Mouse (Mus musculus) neutrophil, adult 65 days (primary cell): ENCODE measurements around the gene Ush1g. TPM values are rescaled to one million over a fixed set of nuclear protein-coding genes. Genes with fewer than 3 reads are reported as not detected.

Source experiments
- total RNA-seq: library from RNA; stranded (reverse); gene quantifications from 2 replicates; pipeline ENCODE4 v1.2.4, GENCODE M21; 2023

Ush1g gene
- total RNA-seq: not detected in 2 replicates

DNA sequence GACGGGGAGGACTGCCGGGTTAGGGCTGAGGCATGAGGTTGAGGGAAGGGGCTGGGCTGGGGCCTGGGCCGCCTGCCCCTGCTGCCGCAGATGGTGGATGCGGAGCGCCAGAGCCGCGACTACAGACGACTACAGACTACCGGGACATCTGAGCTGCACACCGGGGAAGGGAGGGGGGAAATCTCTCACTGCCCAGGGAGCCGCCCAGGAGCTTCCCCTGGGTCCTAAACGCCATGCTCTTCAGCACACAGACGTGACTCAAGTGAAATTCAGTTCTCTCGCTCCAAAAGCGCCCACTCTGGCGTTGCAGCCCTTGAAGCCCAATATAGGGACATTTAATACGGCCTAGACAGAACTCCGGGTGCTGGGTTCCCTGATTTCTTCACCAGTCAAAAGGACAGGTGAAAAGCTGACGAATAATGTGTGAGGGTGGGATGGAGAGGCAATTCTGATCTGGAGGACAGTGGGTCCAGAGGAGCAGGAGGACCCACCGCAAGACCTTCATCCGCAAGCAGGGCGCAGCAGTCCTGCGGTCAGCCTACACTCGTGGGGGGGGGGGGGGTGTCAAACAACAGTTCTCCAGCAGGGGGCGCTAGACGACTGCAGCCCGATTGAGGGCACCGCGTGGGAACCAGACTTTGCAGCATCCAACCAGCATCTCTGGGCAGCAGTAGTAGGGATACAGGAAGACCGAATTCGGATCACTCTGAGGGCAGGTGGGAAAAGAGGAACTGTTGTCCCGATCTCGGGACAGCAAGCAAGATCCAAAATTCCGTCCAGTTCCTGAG is at the start of gene Ush1g:
Gene Ush1g (minus strand): TSS at position 136 of the 788 bp plus-strand sequence.

DNA sequence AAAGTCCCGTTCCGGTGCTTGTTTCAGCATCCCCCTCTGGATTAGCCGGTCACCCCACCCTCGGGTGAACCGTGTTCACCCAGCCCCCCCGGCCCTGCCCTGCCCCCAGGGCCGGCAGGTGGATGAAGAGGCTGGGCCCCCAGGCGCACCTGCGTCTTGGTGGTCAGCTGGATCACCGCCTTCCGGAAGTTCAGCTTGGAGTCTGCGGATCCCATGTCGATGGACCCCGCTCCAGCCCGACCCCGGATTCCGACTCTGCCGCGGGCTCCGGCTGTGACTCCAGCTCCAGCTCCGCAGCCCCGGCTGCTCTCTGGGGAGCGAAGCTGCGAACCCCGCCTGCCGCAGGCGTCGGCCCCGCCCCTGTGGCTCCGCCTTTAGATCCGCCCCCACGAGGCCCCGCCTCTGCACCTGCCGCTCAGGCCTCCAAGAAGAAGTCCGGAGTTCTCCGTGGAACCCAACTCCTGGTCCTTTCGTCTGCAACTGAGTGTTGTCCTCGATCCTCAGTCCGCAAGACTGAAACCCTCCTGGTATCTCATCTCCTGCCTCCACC is 45.6 kb upstream of the Ush1g start, which contains the start of gene Hid1:
Gene Hid1 (minus strand): TSS at position 362 of the 550 bp plus-strand sequence.

DNA sequence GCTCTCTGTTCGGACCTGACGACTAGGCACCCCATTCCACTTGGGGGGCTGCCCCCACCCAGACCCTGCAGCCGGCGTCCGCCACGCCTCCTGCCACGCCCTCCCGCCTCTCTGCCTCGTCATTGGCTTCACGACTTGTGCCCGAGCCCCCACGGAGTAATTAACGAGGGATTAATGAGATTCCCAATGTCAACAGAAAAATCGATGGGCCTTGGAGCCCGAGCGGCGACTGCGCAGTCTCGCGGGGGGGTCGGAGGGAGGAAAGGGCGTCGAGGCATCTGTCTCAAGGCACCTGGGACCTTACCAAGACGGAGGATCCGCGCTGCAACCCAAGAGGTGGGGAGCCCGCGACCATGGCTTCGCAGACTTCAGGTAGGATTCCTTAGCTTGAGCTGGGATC is 12.7 kb upstream of the Ush1g start, which contains the start of gene Otop3:
Gene Otop3 (plus strand): TSS at position 201 of the 400 bp plus-strand sequence.

DNA sequence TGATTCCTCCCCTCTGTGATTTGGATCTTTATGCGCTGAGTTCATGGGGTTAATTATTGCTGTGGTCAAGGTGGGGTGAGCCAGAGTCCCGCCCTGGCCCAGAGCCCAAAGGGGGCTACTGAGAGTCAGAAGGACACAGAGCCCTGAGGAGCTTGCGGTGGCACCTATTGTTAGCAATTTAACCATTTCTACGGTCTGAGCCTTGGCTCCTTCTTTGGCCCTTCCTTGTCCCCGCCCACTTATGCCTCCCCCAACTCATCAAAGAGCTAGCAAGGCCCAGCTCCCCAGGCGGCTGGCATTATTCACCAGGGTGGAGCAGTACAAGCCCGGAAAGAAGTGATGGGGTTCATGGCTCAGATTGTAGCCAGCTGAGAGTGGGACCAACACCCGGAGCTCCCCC is 15.0 kb downstream of the Ush1g start, which contains the start of gene Otop2:
Gene Otop2 (plus strand): TSS at position 301 of the 400 bp plus-strand sequence.

DNA sequence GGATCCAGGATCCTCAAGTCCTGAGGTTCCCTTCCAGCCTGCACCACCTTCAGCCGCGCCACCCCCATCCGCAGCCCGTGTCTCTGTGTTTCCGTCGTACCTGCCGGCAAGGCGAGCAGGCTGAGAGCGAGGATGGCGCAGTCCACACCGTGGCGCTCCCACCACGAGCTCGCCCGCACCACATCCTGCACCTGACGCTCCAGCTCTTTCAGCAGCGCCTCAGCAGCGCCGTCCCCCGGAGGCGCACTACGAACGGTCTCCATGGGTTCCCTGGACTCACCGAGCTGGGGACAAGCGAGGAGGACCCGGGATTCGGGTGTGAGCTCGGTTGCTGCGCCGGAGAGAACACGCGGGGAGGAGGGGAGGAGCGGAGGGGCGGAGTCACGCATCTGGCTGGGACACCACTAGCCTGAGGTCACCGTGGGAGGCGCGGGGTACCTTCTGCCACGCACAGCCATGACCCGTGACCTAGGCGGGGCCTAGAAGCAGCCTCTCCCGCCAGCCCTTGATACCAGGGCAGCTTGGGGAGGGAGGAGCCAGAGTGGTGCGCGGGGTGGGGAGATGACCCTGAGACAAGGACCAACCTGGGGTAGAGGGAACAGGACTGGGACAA is 24.5 kb downstream of the Ush1g start, which contains the start of gene Fads6:
Gene Fads6 (minus strand): TSS at position 450 of the 613 bp plus-strand sequence.

DNA sequence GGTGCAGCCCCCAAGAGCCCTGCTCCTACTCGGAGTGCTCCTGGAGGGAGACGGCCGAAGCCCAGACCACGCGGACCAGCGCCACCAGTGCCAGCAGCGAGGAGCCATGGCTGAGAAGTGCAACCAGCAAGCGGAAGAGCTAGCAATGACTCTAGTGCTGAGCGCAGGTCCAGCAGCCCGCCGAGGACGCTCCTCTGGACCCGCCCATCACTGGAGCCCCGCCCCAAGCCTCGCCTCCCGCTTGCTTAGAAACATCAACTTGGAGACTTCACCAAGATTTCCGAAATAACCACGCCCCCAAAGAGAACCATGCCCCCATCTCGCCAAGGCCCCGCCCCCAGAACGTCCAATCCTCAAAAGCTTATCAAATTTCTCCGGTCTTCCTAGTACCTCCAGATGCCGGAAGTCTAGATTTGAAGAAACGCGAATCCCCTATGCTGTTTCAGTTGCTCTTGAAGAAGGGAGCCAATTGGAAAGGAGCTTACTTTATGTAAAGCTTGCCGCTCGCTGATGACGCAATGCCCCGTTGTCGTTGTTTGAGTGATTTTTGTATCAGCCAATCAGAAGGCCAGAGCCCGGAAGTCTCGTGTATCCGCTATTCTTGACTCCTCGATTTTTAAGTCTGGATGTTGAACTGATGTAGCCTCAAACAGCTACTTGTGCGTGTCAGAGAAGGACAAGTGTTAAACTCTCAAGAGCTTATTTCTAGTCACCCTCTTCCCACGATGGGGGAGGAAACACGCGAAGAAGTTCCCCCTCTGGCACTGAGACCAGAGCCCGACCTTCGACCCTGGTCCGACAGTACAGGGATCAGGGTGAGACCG is 44.8 kb downstream of the Ush1g start, which contains the start of gene Fdxr:
Gene Fdxr (minus strand): TSS at position 271 of the 824 bp plus-strand sequence.

DNA sequence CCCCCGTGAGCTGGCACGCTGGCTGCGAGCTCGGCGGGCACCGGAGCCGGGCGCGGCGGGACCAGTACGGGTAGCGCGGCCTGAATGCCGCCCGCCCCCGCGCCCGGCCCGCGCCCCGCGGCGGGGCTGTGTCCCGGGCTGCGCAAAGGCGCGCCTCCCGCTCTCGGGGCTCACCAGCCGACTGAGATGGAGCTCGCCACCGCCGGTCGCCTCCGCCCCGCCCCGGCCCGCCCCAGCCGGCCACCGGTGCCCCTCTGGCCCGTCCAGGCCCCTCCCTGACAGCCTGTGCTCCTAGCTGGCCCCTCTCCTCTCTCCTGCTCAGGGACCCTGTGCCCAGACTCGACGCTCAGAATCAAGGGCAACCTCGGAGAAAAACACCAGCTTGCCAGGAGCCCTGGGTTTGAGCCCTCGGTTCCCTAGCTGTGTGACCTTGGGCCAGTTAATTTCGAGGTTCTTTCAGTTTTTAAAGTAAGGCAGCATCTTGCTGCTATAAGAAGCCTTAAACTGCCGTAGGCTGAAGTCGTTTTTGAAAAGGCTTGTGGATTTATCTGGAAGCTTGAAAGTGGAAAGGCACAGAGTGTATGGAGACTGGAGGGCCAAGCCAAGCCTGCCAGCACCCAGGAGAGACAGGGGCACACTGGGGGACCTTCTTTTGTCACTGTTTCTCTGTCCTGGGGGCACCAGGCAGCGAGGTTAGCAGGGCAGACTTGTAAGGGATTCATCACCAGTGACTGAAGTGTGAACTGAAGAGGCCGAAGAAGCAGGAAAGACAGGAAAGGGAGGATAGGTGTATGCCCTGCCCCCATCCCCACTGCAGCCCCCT is 54.6 kb downstream of the Ush1g start, which contains the start of gene Grin2c:
Gene Grin2c (minus strand): TSS at position 183 of the 823 bp plus-strand sequence.

Other genes starting within 250 kb of the Ush1g start
- gene Rab37, start 230.6 kb downstream of the Ush1g start, total RNA-seq: 11.4 and 12.3 TPM in 2 replicates
- gene Cd300lf, start 188.0 kb downstream of the Ush1g start, total RNA-seq: 194 and 231 TPM in 2 replicates
- gene Slc9a3r1, start 158.7 kb downstream of the Ush1g start, total RNA-seq: 170 and 194 TPM in 2 replicates
- gene Tmem104, start 134.6 kb downstream of the Ush1g start, total RNA-seq: 40.2 and 61.4 TPM in 2 replicates
- gene Nat9, start 134.2 kb downstream of the Ush1g start, total RNA-seq: 18.7 and 19.1 TPM in 2 replicates
- not detected in 2 replicates for gene Grin2c, start 54.8 kb downstream of the Ush1g start, total RNA-seq
- 10.2 and 10.4 TPM in 2 replicates for gene Fdxr, start 45.0 kb downstream of the Ush1g start, total RNA-seq
- gene Fads6, start 24.4 kb downstream of the Ush1g start, total RNA-seq: 2.1 and 2.4 TPM in 2 replicates
- not detected in 2 replicates for gene Otop2, start 14.9 kb downstream of the Ush1g start, total RNA-seq
- gene Otop3, start 12.7 kb upstream of the Ush1g start, total RNA-seq: not detected in 2 replicates
- 0.93 and 0.95 TPM in 2 replicates for gene Hid1, start 45.7 kb upstream of the Ush1g start, total RNA-seq
- 0.14 TPM in 1 of 2 replicates, not detected in the other for gene Cdr2l, start 59.9 kb upstream of the Ush1g start, total RNA-seq
- 23.7 and 42.3 TPM in 2 replicates for gene Mrpl58, start 81.7 kb upstream of the Ush1g start, total RNA-seq
- gene Atp5h, start 97.9 kb upstream of the Ush1g start, total RNA-seq: 166 and 192 TPM in 2 replicates
- 20.6 and 26.8 TPM in 2 replicates for gene Kctd2, start 98.1 kb upstream of the Ush1g start, total RNA-seq
- gene Trim80, start 118.5 kb upstream of the Ush1g start, total RNA-seq: not detected in 2 replicates
- gene Slc16a5, start 140.4 kb upstream of the Ush1g start, total RNA-seq: not detected in 2 replicates
- 79.7 and 93.7 TPM in 2 replicates for gene Armc7, start 153.6 kb upstream of the Ush1g start, total RNA-seq
- gene Nt5c, start 169.8 kb upstream of the Ush1g start, total RNA-seq: 35.0 and 36.8 TPM in 2 replicates
- gene Jpt1, start 192.3 kb upstream of the Ush1g start, total RNA-seq: 107 and 122 TPM in 2 replicates
- gene Sumo2, start 214.2 kb upstream of the Ush1g start, total RNA-seq: 130 and 148 TPM in 2 replicates
- gene Nup85, start 242.4 kb upstream of the Ush1g start, total RNA-seq: 28.8 and 36.7 TPM in 2 replicates